Mouse (Mus musculus): ENCODE results near the gene Rhov.

Gene Rhov

GRCm38 (mm10) chr2:119237871-119238220 is 33.2 kb downstream of the Rhov start:
- peak; percentile 43 for DNase-seq (ENCODE audit: low spot score)

GRCm38 (mm10) chr2:119237210-119237870 is 33.7 kb downstream of the Rhov start, which contains the start of gene Spint1:
Spint1 (plus strand) TSS chr2:119237362.
- DNase-seq (ENCODE audit: low spot score): no peak

DNA sequence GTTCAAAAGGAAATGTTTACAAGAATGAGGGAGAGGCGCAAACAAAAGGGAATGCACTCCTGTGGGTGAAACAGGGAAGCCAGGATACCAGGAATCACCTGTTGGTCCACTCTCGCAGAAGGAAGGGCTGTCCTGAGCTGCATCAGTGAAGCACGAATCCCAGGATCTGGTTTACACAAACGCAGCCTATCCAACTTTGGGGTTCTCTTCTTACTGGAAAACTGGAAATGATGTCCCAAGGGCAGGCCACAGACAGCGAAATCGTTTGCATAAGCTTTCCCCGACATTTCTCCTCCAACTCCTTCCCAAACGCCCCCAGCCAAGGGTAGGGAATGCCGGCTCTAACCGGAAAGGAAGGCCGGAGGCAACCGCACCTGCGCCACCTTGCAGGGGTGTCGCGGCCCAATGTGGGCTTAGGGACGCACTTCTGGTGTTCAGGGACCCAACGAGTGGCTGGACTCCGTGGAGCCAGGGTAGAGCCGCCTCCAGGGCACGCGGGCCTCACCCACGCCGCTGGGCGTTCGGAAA is 34.3 kb downstream of the Rhov start:
- peak; percentile 36 for DNase-seq (ENCODE audit: low spot score)

DNA sequence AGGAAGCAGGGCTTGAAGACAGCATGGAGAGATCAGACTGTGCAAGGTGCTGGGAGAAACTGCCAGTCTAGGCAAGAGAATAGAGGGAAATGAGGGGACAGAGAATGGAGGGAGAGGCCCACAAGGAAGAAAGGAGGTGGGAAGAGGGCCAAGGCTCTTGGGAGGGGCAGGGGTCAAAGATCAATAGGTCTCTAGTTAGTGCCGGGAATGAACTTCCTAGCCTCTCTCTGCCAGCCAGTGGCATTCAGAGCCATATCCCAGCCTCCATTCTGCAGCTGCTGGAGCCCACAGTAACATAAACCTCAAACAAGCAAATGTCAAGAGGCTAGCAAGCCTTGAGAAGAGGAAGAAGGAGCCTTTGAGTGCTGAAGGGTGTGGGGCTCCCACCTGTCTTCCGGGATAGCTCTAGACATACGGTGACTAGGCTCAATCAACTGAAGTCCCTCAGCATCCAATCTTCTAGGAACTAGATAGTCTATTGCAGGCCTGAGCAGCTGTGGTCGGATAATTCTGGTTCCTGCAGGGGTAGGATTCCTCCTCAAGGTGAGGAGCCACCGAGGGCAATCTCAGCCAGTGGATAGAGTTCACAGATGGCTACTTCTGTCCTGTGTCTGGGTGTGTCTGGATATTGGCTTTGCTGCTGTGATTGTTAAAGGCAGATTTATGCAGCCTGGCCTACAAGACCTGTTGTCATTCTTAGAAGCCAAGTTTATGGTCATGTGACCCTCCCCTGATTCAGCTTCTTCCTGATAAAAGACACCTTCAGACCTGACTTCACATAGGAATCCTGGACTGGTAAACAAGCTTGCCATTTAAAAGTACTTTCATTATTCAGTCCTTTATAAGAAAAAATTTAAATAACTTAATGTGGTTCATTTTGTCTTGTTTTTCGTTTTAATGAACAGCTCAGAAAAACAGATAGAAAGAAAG is 41.0 kb downstream of the Rhov start, which contains the start of gene Ppp1r14d:
TSS of gene Ppp1r14d (minus strand) at position 132 of the 930 bp plus-strand sequence.
- DNase-seq (ENCODE audit: low spot score): no peak

All from MN1 (cell line).